Mouse (Mus musculus): Measurements from ENCODE around the gene Gm5475. TPM values are rescaled to one million over a fixed set of nuclear protein-coding genes. Genes with fewer than 3 reads are reported as not detected.

The Gm5475 gene
- total RNA-seq, 2 experiments from 2014 or later: not detected

DNA sequence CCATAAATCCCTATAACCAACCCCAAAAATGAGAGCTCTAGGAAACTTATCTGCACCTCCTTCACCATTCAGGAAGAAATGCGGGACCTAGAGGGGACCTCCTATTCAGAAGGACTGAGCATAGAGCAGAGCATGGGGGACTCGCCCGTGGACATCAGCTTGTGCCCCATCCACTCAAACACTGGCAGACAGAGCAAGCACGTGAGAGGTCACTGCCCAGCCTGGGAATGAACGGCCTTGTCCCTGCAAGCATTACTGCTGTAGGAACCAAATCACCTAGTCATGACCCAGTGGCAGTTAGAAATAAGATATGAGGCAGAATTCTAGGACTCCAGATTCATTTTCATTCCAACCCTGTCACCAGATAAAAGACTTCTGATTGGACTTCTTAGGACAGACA is 10.2 kb upstream of the Gm5475 start:
- ATAC-seq (replicated peaks; ENCODE audit: poor library complexity): no peak

GRCm38 (mm10) chr15:100413306-100413705 is 8.6 kb upstream of the Gm5475 start:
- no peak for ATAC-seq (replicated peaks; ENCODE audit: poor library complexity)

DNA sequence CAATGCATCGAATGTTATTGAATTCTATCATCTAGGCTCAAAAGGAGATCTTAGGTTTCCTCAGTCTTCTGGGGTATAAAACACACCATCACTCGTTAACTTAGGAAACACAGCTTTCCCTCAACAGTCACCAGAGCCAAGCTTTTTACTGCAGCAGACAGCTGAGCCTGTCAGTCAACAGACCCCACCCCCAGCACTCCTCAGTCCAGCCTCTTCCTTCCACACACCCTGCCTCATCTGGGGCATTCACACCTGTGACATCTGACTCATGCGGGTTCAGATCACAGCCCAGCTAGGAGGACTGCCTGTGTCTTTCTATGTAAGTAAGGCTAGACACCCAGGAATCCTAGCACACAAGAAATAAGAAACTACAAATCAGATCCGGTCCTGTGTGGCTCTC is 7.9 kb upstream of the Gm5475 start:
- no peak for ATAC-seq (replicated peaks; ENCODE audit: poor library complexity)

- no peak for ATAC-seq (replicated peaks; ENCODE audit: poor library complexity)
Measured at GRCm38 (mm10) chr15:100414942-100415341, 7.0 kb upstream of the Gm5475 start.

DNA sequence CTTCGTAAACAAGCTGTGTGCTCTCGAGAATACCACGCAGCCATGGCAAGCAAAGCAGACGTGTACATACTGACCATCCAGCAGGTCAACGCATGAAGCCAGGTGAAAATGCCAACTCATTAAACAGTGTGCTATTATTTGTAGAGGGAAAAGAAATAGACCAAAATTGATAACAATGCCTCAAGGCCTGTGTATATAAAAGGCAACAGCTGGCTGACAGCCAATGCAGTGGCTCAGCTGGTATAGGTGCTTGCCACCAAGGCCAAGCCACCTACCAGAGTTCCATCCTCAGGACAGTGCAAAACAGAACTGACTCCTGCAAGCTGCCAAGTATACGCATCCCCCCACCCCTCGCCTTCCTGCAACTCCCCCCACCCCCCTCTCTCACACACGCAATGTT is 6.3 kb upstream of the Gm5475 start:
- ATAC-seq (replicated peaks; ENCODE audit: poor library complexity): no peak

GRCm38 (mm10) chr15:100417854-100418450 is 4.0 kb upstream of the Gm5475 start:
- no peak for ATAC-seq (replicated peaks; ENCODE audit: poor library complexity)

- ATAC-seq (replicated peaks; ENCODE audit: poor library complexity): no peak
Measured at GRCm38 (mm10) chr15:100419311-100419710, 2.6 kb upstream of the Gm5475 start.

DNA sequence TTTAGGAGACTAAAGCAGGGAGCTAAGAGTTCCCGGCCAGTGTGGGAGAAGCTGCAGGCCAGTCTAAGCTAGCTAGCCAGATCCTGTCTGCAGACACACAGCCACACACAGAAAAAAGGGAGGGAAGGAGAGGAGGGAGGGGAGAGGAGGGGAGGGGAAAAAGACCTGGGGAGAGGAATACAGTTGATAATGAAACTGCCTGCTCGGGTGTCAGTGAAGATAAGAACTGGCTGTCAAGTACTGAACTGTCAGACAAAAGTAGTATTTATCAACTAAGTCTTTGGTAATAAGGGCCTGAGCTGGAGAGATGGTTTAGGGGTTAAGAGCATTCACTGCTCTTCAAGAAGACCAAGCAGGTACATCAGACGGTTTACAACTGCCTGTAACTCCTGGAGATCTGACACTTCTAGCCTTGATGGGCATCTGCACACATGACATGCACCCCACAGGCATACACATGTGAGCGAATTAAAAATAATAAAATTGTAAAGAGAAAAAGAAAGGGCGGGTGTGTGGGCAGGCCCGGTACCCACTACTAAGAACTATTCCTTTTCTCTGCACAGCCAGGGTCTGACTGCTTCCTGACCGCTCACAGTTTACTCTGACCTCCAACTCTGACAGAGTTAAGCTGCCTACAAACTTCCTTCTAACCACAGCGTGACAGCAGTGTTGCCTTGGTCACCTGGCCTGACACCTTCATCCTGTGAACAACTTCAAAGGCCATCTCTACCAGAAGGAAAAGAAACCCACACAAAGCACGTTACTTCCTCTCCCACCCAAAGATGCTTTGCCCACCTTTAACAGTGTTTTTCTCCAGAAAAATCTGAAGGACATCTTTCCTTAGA is 1.8 kb upstream of the Gm5475 start:
- peak; percentile 55 for ATAC-seq (replicated peaks; ENCODE audit: poor library complexity)

DNA sequence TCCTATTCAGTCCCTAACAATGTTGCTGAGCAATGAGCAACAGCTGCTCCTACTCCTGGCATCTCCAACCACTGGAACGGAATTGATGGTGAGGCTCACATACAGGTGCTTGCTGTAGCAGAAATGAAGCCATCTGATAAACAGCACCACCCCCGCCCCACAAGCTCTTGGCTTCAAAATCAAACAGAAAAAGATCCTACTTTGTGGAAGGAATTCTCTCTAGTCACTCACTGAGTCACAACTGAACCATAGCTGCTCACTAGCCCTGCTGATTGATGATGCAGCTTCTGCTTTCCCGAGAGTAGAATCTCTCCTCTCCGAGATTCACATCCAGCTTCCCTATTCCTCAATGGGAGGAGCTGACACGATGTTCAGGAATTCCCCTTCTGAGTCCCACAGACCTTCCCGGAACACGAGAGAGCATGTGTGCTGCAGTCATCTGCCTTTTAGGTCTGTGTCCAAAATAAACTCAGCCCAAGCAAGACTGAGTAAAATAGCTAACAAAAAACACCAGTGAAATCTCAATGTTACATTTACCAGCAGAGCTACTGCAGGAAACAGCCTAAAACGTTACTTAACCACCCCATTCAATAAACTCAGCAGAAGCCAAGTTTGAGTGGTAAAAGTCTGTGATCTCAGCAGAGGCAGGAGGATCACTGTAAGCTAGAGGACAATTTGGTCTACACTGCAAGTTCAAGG is 739 bp upstream of the Gm5475 start:
- ATAC-seq (replicated peaks; ENCODE audit: poor library complexity): no peak

GRCm38 (mm10) chr15:100422476-100422875 is 529 bp downstream of the Gm5475 start:
- ATAC-seq (replicated peaks; ENCODE audit: poor library complexity): no peak

- ATAC-seq (replicated peaks; ENCODE audit: poor library complexity): peak; percentile 85
Measured at GRCm38 (mm10) chr15:100422899-100423860, 1.2 kb downstream of the Gm5475 start.

GRCm38 (mm10) chr15:100423916-100424315 is 2.0 kb downstream of the Gm5475 start:
- ATAC-seq (replicated peaks; ENCODE audit: poor library complexity): 0 out of 2 replicates have a peak, but pooled peaks have one; percentile 22

DNA sequence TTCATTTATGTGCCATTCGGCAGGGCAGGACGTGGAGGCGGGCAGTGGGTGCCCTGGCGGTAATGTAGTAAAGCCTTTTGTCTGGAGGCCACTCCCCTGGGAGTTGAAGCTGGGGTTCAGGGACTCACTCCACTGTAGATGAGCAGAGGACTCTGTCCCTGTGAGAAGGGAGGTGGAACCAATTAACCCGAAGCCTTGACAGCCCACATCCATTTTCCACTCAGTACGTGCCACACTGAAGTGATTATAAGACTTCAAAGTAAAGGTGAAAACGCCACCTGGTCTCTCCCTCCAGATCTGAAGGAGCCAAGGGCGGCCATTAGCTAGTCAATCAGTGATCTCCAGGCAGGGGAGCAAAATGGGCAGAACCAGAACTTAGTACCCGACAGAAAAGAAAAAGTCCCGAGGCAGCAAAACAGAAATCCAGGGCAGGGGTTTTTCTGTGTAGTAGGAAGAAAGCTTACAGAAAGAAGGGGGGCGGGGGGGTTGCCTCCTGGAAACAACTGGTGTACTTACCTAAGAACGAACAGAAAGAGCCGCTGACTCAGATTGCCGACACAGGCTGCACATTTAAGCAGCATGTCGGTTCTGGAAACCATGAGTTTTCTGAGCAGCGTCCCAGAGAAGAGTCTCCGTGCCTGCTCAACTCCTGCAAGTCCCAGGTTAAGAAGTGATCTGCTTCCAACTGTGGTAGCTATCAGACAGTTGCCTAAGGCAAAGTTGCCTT is 2.6 kb downstream of the Gm5475 start, which contains the start of gene Slc11a2:
Gene Slc11a2, minus strand, starts transcription at position 677 of the 727 bp plus-strand sequence.
- no peak for ATAC-seq (replicated peaks; ENCODE audit: poor library complexity)

GRCm38 (mm10) chr15:100428296-100428905 is 6.5 kb downstream of the Gm5475 start:
- no peak for ATAC-seq (replicated peaks; ENCODE audit: poor library complexity)

- no peak for ATAC-seq (replicated peaks; ENCODE audit: poor library complexity)
Measured at GRCm38 (mm10) chr15:100429959-100430565, 8.1 kb downstream of the Gm5475 start.

- peak; percentile 52 for ATAC-seq (replicated peaks; ENCODE audit: poor library complexity)
Measured at GRCm38 (mm10) chr15:100433234-100433633, 11.3 kb downstream of the Gm5475 start.

DNA sequence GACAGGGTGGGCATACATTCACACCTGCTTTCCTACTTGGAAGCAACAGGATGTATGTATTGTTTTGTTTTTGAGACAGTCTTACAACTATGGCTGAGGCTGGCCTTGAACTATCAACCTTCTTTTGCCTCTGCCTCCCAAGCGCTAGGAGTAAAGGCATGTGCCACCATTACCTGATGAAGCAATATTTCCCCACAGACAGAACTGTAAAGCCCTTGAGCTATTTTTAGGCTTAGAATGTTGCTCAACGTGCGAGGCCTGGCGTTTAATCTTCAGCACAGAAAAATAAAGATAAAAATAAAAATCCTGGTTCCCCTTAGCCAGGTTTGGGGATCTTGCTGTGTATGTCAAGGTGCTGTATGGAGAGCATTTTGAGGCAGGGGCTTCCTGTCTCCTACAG is 14.2 kb downstream of the Gm5475 start:
- no peak; the same call in 1 of the 2 replicates for ATAC-seq (replicated peaks; ENCODE audit: poor library complexity)

DNA sequence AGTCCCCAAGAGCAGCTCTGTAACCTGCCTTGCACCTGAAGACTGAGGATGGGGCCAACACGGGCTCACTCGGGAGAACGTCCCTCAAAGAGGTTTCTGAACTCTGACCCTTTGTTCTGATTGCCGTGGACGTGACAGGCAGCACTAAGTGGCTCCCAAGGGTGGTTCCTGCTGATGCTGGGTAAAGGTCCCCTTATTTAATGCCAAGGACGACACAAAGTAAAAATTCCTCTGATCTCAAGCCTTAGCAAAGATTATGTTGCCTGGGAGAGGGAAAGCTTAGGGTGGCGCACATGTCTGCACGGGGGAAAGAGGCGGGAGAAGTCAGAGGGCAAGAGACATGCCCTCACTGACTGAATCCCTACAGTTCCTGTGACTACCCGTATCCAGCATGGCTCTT is 14.6 kb downstream of the Gm5475 start:
- no peak for ATAC-seq (replicated peaks; ENCODE audit: poor library complexity)
